Mouse (Mus musculus) embryo, embryonic 11.5 days (tissue): ENCODE results near the gene Prkaca.
"Not testable (repeated sequence)": the region's sequence is repeated elsewhere in the genome, so short reads cannot be mapped to it uniquely, and the experiment has no call there.

ENCODE experiments used
- DNase-seq: peaks from one replicate; pipeline ENCODE4 v3.0.0-alpha.2; 2012; ENCODE audit warnings: low read depth, low spot score

Gene Prkaca

DNA sequence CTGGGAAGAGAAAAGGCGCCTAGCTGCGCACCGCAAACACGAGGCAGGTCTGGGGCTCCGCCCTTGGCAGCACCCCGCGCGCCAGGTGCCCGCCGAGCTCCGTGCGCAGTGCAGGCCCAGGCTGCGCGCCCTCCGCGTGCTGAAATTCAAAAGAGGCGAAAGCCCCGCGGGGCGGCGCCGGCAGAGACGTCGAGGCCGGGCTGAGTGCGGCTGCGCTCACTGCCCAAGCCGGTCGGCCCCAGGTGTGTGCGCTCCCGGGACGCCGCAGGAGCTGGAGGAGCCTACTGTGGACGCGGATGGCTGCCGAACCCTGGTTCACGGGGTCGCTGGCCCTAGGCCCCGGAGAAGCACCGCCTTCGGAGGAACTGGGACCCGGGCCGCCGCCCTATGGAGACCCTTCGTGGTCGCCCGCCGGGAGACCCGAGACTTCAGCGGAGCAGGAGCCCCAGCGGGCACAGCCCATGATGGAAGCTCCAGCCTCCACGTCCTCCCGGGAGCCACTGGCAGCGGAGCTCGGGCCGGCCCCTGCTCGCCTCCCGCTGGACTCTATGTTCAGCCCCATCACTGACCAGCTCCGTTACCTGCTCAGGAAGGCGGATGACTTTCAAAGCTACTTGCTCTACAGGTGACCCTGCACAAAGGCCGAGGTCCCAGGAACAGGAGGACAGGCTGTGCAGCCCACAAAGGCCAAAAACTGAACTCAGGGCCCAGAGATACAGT lies 28.6 kb downstream of the Prkaca start, which contains the start of gene 1700067K01Rik:
TSS of gene 1700067K01Rik (plus strand) at position 222 of the 720 bp plus-strand sequence.
- no peak for DNase-seq

DNA sequence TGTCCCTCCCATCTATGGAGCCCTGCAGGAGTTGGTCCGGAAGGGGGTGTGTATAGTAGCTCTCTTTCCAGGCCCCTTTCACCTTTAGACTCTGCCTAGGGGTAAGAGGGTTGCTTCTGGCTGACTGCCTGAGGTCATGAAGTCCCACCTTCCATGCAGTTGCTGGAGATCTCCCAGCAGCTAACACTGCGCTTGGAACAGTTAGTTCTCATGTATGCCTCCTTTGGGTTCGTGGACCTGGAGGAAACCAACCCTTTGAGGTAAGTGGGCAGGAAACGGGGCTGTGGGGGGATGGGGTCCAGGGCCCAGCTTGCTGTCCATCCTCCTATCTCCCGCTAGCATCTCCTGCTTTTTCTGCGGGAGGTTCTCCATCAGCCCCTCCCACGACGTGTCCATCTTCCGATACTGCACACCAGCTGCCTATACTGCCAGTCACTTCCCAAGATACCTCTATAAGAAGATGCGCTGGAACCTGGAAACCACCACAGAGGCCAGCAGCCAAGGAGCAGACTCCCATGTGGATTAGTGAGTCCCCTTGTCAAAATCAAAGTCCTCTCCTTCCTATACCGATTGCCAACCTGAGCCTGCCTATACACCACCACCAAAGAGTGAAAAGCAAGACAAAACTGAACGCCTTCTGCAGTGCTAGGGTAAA lies 30.3 kb downstream of the Prkaca start:
- DNase-seq = no peak

DNA sequence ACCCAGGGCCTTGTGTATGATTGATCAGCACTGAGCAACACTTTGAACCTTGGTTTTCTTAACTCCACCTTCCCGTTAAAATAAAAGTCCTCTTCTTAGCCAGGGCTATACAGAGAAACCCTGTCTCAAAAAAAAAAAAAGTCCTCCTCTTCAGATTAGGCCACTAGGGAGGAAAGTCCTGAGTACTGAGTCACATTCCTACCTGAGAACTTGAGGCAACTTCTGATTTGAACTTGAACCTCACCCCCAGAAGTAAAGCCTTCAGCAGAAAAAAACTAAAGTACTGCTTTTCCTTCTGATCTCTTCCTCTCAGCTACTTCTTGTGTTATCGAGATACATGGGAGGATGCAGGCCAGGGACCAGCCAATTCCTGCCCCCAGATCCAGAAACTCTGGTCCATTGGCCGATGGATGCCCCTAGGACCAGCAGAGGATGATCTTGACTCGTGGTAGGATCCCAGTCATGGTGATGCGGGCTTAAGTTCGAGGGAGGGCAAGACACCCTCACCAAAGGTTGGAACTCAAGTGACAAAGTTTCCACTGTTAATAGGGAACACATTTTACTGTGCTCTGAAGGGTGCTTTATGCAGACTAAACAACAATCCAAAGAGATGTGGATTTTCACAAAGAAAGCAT lies 30.9 kb downstream of the Prkaca start:
- no peak for DNase-seq

DNA sequence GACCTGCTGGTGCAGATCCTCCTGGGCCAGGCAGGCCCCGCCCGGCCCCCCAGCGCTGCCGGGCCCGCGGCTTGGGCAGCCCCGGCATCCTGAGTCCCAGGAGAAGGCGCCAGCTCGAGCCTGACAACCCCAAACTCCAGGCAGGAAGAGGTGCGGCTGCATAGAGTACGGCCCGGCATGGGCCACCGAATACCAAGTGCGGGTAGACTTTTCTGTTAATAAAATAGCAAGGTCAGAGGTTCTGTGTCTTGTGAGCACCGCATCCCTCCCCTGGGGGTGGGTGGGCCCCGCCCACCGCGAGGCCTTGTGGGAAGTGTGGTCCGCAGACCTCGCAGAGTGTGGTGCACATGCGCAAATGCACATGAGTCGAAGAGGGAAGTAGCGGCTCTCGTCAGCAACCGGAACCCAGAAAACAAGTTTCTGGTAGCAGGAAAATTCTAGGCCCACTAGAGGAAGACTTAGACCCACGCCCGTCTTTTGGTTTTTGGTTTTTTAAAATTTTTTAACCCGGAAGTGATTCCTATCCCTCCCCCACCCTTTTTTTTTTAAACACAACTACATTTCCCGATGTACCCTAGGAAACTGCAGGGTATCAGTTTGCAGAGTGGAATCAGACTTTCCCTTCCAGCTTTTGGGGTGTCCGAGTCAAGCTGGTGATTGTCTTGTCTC lies 31.9 kb downstream of the Prkaca start:
- peak; percentile 91 for DNase-seq

DNA sequence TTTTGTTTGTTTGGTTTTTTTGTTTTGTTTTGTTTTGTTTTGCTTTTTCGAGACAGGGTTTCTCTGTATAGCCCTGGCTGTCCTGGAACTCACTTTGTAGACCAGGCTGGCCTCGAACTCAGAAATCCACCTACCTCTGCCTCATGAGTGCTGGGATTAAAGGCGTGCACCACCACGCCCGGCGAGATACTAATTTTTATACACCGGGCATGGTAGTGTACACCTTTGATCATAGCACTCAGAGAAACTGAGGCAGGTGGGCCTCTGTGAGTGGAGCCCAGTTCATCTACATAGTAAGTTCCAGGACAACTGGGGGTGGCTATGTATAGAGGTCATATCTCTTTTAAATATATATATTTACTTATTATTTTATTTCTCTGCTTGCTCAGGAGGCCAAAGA lies 32.7 kb downstream of the Prkaca start:
- DNase-seq = not testable (repeated sequence)

DNA sequence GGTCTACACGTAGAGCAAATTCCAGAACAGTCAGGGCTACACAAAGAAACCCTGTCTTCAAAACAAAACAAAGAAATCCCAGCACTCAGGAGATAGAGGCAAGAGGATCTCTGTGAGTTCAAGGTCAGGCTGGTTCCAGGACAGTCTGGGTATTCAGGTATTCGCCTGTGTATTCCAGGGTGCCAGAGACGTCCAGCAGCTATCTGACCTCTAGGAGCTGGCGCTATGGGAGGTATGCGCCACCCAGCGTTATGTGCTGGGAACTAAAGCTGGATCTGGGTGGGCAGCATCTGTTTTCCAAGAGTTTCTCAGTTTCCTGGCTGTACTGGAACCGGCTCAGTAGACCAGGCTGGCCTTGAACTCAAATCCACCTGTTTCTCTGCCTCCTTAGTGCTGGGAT lies 35.6 kb downstream of the Prkaca start:
- DNase-seq = no peak

DNA sequence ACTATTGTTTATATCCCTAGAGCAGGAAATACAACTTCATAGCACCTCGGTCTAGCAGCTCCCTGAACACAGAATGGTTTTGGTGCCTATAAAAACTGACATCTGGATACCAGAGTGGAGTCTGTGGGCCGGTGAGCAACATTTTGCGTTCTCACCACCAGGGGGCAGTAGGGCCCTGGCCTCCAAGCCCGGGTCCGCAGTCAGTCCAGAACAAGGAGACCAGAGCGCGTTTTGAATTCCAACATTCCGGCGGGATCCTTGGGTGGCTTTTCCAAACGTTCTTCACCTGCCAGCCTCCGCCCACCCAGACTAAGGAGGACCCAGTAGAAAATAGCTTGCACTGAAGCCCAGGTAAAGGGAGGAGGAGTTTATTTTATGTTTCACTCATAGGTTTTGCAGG lies 37.1 kb downstream of the Prkaca start:
- DNase-seq = peak; percentile 74

DNA sequence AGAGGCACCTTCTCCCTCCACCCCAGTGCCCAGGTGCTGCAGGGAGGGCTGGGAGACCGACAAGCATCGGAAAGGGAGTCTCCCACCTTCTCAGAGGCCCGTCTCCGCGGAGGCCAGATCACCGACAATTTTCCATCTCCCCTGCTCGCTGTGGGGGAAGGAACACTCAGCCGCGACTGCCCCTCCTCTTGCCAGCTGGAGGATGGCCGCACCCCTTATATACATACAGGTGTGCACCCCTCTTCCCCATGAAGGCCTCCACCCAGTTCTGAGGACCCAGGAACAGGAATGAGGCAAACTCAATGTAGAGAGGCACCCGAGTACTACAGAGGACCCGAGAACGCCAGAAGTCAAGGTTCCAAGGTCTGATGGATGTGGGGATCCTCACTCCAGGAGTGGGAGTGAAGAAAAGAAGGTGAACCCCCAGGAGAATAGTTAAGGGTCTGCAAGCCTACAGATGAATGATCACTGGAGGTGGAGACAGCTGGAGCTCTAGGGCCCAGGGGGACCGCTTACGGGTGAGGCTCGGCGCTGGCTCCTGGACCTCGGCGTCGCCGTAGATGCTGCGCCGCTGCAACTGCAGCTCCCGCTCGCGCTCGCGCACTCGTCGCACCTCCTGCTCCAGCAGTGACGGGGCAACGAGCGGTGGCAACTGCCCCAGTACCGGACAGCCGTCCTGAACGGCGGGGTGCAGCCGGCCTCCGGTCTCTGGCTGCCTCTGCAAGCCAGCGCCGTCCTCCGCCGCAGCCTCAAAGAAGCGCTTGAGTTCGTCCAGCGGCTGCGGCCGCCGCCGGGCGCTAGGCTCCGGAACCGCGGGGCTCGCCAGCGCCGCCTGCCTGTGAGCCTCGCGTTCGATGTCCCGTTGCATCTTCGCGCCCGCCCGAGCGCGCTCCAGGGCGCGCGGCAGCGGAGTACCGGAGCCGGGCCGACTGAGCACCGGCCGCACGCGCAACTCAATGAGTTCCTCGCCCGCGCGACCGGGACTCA lies 38.1 kb downstream of the Prkaca start:
- no peak for DNase-seq

DNA sequence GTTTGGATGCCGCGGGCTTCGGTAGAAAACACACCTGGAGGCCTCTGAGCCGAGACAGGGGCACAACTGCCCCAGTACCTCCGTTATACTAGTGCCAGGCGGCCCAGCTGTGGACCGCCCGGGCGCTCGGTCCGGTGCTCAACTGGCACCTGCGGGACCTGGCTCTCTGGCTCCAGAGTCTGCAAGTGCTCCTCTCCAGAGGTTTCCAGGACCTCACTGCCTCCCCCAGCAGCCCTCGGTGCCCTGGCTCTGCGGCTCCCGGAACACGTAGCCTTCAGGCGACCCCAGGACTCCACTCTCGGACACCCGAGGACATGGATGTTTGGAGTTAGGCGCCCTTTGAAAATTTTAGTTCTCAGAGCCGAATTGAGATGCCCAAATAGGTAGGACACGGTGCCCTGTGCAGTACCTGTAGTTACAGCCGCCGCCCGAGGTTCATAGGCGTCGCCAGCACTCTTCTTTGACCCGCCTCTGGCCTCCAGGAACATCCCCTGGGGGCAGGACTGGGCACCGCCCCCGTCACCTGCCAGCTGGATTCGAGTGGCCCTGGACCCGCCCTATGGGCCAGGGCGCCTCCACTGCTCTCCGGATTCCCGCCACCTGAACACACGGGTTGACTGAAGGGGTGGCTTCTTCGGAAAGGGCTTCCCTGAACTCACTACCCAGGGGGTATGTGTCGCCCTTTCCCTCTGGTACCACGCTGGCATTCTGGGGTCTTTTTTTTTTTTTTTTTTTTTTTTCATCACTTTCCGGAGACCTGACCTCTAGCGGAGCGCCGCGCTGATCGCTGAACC lies 39.1 kb downstream of the Prkaca start, which contains the start of gene 2210011C24Rik:
TSS of gene 2210011C24Rik (minus strand) at position 467 of the 794 bp plus-strand sequence.
- DNase-seq = no peak

DNA sequence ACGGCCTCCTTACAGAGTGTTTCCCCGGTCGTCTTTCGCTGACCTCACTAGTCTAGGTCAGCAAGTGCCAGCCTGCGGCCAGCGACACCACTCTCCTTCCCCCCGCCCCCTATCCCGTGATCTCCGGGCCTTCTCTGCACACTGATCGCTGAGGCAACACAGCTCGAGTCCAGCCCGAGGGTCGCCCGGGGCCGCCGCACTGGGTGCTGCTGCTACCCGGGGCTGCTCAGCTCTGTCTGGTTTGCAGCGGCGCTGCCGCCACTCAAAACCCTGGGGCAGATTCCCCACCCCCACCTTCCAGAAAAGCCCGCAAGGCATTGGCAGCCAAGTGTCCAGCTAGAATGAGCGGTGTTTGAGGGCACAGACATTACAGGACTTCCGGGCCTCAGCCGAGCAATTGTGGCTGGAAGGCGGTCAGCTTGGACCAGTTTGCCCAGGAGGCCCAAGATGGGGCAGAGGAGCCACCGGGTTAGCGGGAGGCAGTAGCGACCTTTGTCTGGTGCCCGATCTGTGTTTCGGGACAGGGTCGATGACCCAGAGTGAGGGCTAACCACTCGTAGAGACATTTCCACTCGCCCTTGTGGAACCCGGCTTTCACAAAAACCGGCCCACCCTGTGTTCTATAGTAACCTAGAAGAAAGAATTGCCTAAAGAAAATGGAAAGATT lies 39.8 kb downstream of the Prkaca start:
- DNase-seq = no peak

DNA sequence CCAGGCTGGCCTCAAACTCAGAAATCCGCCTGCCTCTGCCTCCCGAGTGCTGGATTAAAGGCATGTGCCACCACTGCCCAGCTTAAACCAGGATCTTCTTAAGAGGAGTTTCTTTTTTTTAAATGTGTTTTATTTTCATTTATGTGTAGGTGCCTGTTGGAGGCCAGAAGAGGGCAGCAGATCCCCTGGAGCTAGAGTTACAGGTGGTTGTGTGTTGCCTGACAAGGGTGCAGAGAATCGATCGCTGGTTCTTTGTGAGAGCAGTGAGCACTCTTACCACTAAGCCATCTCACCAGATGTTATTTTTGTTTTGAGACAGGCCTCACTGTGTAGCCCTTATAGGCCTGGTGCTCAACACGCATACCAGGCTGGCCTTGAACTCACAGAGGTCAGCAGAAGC lies 43.0 kb downstream of the Prkaca start:
- DNase-seq = no peak

DNA sequence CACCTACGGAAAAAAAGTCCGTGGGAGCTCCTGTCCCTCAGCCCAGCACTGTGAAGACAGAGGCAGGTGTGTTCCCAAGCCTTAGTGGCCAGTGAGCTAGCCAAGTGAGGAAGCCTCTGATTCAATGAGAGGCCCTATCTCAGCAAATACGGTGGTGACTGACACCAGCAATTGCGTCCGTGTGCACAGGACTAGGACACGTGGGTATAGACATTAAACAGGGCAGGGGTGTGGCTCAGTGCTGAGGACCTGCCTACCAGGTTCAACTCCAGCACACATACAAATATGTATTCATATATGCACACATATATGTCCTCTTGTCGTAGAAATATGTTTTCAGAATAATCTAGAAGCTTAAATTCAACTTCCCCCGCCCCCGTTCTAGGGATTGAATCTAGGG lies 46.9 kb downstream of the Prkaca start:
- no peak for DNase-seq

DNA sequence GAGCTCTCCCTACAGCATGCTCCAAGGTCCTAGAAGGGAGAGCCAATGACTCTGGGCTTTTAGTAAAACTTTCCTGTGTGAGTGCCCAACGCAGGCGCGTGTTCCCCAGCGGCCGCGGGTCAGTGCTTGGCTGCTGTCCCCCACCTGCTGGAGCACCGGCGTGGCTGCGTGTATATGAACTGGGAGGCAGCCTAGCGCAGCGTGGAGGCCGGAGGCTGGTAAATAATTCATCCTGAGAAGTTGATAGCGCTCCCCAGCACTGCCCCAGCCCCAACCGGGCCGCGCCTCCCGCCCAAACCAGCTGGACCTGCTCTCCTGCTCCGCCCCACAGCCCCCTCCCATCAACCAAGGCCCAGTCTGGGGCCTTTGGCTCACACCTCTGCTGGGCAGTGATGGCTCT lies 48.3 kb downstream of the Prkaca start, which contains the start of gene Palm3:
TSS of gene Palm3 (plus strand) at position 376 of the 400 bp plus-strand sequence.
- DNase-seq = no peak

DNA sequence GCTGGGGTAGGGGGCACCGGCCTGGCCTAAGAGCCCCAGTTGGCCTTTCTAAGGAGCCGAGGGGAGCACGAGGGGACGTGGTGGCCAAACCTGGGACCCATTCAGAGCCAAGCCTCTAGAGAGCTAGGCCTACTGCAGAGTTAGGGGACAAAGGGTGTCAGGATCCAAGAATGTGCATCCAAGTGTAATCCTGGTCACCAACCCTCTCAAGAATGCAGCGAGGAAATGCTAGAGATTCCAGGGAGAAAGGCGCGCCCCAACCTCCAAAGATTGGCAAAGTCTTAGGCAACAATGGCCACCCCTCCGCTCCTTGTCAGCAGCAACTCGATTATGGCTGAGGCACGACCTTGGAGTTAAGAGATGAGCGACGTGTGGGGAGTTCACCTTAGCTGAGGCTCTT lies 48.8 kb downstream of the Prkaca start:
- DNase-seq = no peak

DNA sequence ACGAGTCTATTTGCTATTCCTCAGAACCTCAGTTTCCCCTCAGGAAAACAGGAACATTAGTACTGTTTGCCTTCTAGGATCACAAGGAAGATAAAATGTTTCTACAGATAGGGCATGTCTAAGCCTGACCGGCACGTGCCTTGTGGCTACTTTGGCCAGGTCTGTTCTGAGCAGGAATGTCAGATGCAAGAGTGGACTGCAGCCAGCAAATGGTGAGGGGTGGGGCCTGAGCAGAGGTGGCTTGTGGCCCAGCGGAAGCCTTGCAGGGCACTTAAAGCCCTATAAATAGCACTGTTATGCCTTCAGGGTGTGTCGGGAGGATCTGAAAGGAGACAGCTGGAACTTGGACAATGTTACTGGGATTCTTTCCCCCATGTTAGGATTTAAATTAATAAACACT lies 50.3 kb downstream of the Prkaca start:
- no peak for DNase-seq

DNA sequence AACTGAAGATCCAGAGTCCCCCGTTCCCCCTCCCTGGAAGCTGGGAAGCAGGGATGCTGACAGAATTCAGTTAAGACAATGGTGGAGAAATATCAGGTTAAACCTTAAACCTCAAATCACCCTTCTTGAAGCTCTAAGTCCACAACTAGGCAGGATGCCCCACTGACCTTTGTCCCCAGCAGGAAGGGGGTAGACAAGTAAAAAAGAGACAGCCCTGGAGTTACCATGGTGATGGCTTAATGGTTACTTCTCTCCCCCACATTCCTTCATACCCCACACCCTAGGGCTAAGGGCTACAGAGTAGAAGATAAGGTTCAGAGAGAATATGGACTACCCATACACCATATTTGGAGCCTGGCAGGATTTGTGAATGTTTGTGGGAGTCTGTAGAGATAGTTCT lies 50.8 kb downstream of the Prkaca start:
- no peak for DNase-seq

DNA sequence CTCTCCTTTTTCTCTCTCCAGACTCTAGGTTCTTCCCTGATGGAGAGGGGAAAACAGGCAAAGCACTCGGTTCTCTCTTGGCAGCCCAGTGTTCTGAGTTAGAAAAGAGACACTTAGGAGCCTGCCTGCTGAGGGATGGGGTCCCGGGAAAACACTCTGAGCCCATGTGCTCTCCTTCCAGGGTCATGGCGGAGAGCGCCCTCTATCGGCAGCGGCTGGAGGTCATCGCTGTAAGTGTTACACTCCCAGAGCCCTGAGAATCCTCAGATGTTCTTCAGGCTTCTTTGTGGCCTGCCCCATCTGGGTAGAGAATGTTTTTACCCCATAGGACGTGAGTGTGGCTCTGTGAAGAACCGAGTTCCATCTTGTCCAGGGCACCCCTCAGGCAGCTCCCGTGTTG lies 51.4 kb downstream of the Prkaca start:
- no peak for DNase-seq

DNA sequence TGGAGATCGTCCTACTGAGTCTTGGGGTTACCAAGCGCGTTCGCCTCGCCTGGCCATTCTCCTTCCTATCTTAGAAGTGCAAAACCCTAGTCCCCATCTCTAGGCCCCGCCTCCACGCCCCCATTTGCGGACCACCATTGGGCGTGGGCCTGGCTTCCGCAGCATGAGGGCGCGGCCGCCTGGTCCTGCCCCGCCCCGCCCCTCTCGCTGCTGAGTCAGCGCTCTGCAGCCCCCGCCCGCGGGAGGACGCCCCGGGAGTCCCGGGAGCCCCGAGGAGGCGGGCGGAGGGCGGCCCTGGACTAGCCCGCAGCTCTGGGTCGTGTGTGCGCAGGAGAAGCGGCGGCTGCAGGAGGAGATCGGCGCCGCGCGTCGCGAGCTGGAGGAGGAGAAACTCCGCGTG lies 53.1 kb downstream of the Prkaca start:
- peak; percentile 56 for DNase-seq

DNA sequence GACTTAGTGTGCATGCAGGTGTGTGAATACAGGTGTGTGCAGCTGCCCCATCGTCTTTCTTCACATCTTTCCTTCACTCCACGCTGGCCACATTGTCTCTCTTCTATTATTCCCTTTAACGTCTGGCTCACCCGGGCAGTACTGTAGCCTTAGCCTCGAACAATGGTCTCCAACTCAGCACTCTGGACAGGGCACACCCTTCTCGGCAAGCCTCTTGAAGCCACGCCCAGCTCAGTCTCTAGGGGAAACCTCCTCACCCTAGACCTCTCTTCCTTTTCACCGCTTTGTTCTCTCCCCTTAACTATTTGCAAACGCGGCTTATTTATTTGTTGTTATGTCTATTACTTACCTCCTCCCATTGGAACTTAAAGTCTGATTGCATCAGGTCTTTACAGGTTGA lies 54.7 kb downstream of the Prkaca start:
- no peak for DNase-seq

DNA sequence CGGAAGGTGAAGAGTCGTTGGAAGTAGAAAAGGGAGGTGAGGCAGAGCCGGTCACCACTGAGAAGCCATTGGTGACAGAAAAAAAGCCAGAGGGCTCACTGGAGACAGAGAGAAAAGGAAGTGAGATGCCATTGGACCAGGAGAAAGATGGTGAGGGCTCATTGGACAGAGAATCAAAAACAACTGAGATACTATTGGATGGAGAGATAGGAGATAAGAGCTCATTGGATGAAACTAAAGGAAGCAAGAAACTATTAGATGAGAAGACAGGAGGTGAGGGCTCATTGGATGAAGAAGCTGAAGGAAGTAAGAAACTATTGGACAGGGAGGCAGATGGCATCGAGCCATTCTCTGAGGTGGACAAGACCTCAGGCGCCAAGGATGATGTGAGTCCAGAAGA lies 56.5 kb downstream of the Prkaca start:
- DNase-seq = no peak
